Mouse (Mus musculus) stomach, postnatal 0 days (tissue): ENCODE data around the gene Atraid. TPM values are rescaled to one million over a fixed set of nuclear protein-coding genes. Genes with fewer than 3 reads are reported as not detected.

ENCODE experiments used
- ATAC-seq: fragments of 200-750 bp; cut with Nextera tagmentation; 2 replicates; pipeline ENCODE4 v1.8.0; 2017; ENCODE audit not compliant: low FRiP score, low TSS enrichment
- DNase-seq: peaks from one replicate; pipeline ENCODE4 v3.0.0-alpha.2; 2016; ENCODE audit warnings: low spot score
- H3K27ac ChIP-seq: fragments of 300-500 bp; sonication (generic); replicated peaks from 2 replicates; pipeline ENCODE4 v1.5.1; 2014; ENCODE audit warnings: mild to moderate bottlenecking, control low read depth
- H3K27me3 ChIP-seq: fragments of 300-500 bp; sonication (generic); 2 replicates; pipeline ENCODE4 v1.6.1; 2014; ENCODE audit warnings: low read length; ENCODE audit not compliant: control insufficient read depth, insufficient read depth
- H3K36me3 ChIP-seq: fragments of 300-500 bp; sonication (generic); 2 replicates; pipeline ENCODE4 v1.6.1; 2014; ENCODE audit warnings: low read length, mixed read lengths; ENCODE audit not compliant: control insufficient read depth, insufficient read depth
- H3K4me1 ChIP-seq: fragments of 300-500 bp; sonication (generic); replicated peaks from 2 replicates; pipeline ENCODE4 v1.6.1; 2014; ENCODE audit warnings: antibody characterized with exemption; ENCODE audit not compliant: control insufficient read depth, insufficient read depth
- H3K4me2 ChIP-seq: fragments of 300-500 bp; sonication (generic); replicated peaks from 2 replicates; pipeline ENCODE4 v1.6.1; 2014; ENCODE audit warnings: low read depth, mild to moderate bottlenecking, control low read depth, moderate library complexity
- H3K4me3 ChIP-seq: fragments of 300-500 bp; sonication (generic); 2 replicates; pipeline ENCODE4 v1.5.1; 2014; ENCODE audit warnings: low read depth, low read length, control low read depth
- H3K9ac ChIP-seq: fragments of 300-500 bp; sonication (generic); 2 replicates; pipeline ENCODE4 v1.6.1; 2014; ENCODE audit warnings: mild to moderate bottlenecking, low read length, control low read depth, mixed read lengths
- H3K9me3 ChIP-seq: fragments of 300-500 bp; sonication (generic); 2 replicates; pipeline ENCODE4 v1.6.1; 2016; ENCODE audit warnings: low read length; ENCODE audit not compliant: control insufficient read depth
- CTCF ChIP-seq: IDR thresholded peaks from 2 replicates; pipeline ENCODE4 v1.5.1; 2016; ENCODE audit warnings: antibody characterized with exemption, low read depth, mild to moderate bottlenecking, moderate library complexity
- EP300 ChIP-seq: optimal IDR thresholded peaks from 2 replicates; pipeline ENCODE3; 2016; ENCODE audit warnings: antibody characterized with exemption
- WGBS: fragments of 180-500 bp; shearing (Covaris S2); extraction: QIAGEN DNeasy Blood & Tissue Kit; methylation state at CpG from one replicate; pipeline ENCODE4 v1.1.7; 2014; 5-methylcytosine and 5-hydroxymethylcytosine counted together
- polyA plus RNA-seq: library from polyadenylated mRNA; unstranded; fragments of >200 nt; fragmentation: Nextera tagmentation; extraction: Ambion mirVana; gene quantifications from 2 replicates; pipeline ENCODE4 v1.2.1, GENCODE M21; 2015

Atraid gene
- polyA plus RNA-seq, 1 experiment from 2014 or later = 192 TPM

- DNase-seq = peak; percentile 46
- peak overlapping the region; percentile 31 for H3K4me3 ChIP-seq
- H3K9ac ChIP-seq = no peak overlapping the region
- peaks cover 31% of the 10 kb centered on the region for H3K27me3 ChIP-seq
- ATAC-seq = peak; percentile 31; the same call in 1 of the 2 replicates
- TF ChIP-seq CTCF (peak; percentile 41), EP300 (no peak)
- no peaks in the 10 kb centered on the region for H3K9me3 ChIP-seq
- peaks cover 4% of the 10 kb centered on the region for H3K4me1 ChIP-seq
- peak overlapping the region; percentile 47 for H3K4me2 ChIP-seq
- no peaks in the 10 kb centered on the region for H3K36me3 ChIP-seq
- H3K27ac ChIP-seq = no peak overlapping the region
- WGBS = under 1% methylated on average over 59 of the region's 59 CpGs
Observed at GRCm38 (mm10) chr5:31094799-31095691, 46.9 kb downstream of the Atraid start.

- no peak for DNase-seq
- H3K9ac ChIP-seq = no peak overlapping the region
- 30% methylated on average over 11 of the region's 11 CpGs for WGBS
Observed at GRCm38 (mm10) chr5:31095711-31096480, 47.8 kb downstream of the Atraid start.

More at GRCm38 (mm10) chr5:31095711-31096480, 47.8 kb downstream of the Atraid start:
- Histone ChIP-seq H3K27me3 (peaks cover 31% of the 10 kb centered on the region), H3K4me3 (peak overlapping the region; percentile 31; the same call in 1 of the 2 replicates), H3K27ac (no peak overlapping the region), H3K9me3 (no peaks in the 10 kb centered on the region), H3K4me1 (peaks cover 4% of the 10 kb centered on the region), H3K4me2 (peak overlapping the region; percentile 47), H3K36me3 (no peaks in the 10 kb centered on the region)
- TF ChIP-seq EP300 (no peak), CTCF (no peak)
- ATAC-seq = no peak

Other genes starting within 250 kb of the Atraid start
- 14.1 and 15.5 TPM in 2 replicates for gene Mapre3, start 233.7 kb upstream of the Atraid start, polyA plus RNA-seq
- gene Tmem214, start 180.3 kb upstream of the Atraid start, polyA plus RNA-seq = 57.3 and 58.7 TPM in 2 replicates
- 6.9 and 9.1 TPM in 2 replicates for gene Agbl5, start 159.6 kb upstream of the Atraid start, polyA plus RNA-seq
- 368 and 397 TPM in 2 replicates for gene Ost4, start 140.5 kb upstream of the Atraid start, polyA plus RNA-seq
- gene Emilin1, start 134.9 kb upstream of the Atraid start, polyA plus RNA-seq = 85.6 and 97.0 TPM in 2 replicates
- gene Khk, start 126.9 kb upstream of the Atraid start, polyA plus RNA-seq = 28.4 and 33.6 TPM in 2 replicates
- 22.5 and 24.8 TPM in 2 replicates for gene Cgref1, start 102.7 kb upstream of the Atraid start, polyA plus RNA-seq
- gene Preb, start 88.0 kb upstream of the Atraid start, polyA plus RNA-seq = 88.1 and 93.1 TPM in 2 replicates
- gene Tcf23, start 79.7 kb upstream of the Atraid start, polyA plus RNA-seq = 4.3 and 4.5 TPM in 2 replicates
- gene Slc5a6, start 612 bp downstream of the Atraid start, polyA plus RNA-seq = 4.2 TPM in 2 replicates
- 4.9 and 6.1 TPM in 2 replicates for gene Cad, start 6.5 kb downstream of the Atraid start, polyA plus RNA-seq
- gene Dnajc5g, start 58.0 kb downstream of the Atraid start, polyA plus RNA-seq = not detected in 2 replicates
- gene Slc30a3, start 59.9 kb downstream of the Atraid start, polyA plus RNA-seq = 0.11 TPM in 1 of 2 replicates, not detected in the other
- 0.06 TPM in 1 of 2 replicates, not detected in the other for gene Trim54, start 68.4 kb downstream of the Atraid start, polyA plus RNA-seq
- gene Ucn, start 90.5 kb downstream of the Atraid start, polyA plus RNA-seq = not detected in 2 replicates
- gene Mpv17, start 105.9 kb downstream of the Atraid start, polyA plus RNA-seq = 29.4 and 29.6 TPM in 2 replicates
- gene Gm29609, start 131.6 kb downstream of the Atraid start, polyA plus RNA-seq = 0.31 and 0.57 TPM in 2 replicates
- gene Gtf3c2, start 131.8 kb downstream of the Atraid start, polyA plus RNA-seq = 19.9 and 25.1 TPM in 2 replicates
- gene Snx17, start 144.9 kb downstream of the Atraid start, polyA plus RNA-seq = 80.3 and 83.2 TPM in 2 replicates
- 44.2 and 47.7 TPM in 2 replicates for gene Eif2b4, start 145.1 kb downstream of the Atraid start, polyA plus RNA-seq
- gene Zfp513, start 154.0 kb downstream of the Atraid start, polyA plus RNA-seq = 4.8 and 5.3 TPM in 2 replicates
- 57.8 and 59.4 TPM in 2 replicates for gene Ppm1g, start 172.4 kb downstream of the Atraid start, polyA plus RNA-seq
- 95.3 and 95.9 TPM in 2 replicates for gene Nrbp1, start 192.6 kb downstream of the Atraid start, polyA plus RNA-seq
- gene Gm9970, start 192.9 kb downstream of the Atraid start, polyA plus RNA-seq = 0.38 and 1.0 TPM in 2 replicates
- gene Krtcap3, start 203.4 kb downstream of the Atraid start, polyA plus RNA-seq = 75.2 and 78.2 TPM in 2 replicates
- gene Ift172, start 242.8 kb downstream of the Atraid start, polyA plus RNA-seq = 20.0 and 20.3 TPM in 2 replicates
- gene Fndc4, start 247.8 kb downstream of the Atraid start, polyA plus RNA-seq = 12.8 and 13.7 TPM in 2 replicates
- gene Gckr, start 249.1 kb downstream of the Atraid start, polyA plus RNA-seq = 0.08 and 0.29 TPM in 2 replicates